Mouse (Mus musculus): ENCODE measurements at regions not wholly inside any gene's neighbourhood (a gene's known extent, or its start where the extent isn't known, plus 50 kb on each side); places are given as distances from the start of the nearest gene placed in this dataset.
A peak's percentile ranks its signal among the peaks of the same experiment; 100 is the strongest.

- no peak for DNase-seq
These were observed 126.6 kb downstream of the Gm9733 start for GRCm38 (mm10) chr3:15205266-15206229.

- DNase-seq, result no peak
These were observed 119.7 kb downstream of the Gm9733 start for GRCm38 (mm10) chr3:15212357-15212756.

GRCm38 (mm10) chr3:15217591-15217990 lies 114.5 kb downstream of the Gm9733 start:
- DNase-seq, result no peak

- peak in 1 of 2 experiments; percentile 37 for DNase-seq
These were observed 112.8 kb downstream of the Gm9733 start for GRCm38 (mm10) chr3:15219275-15219674.

DNA sequence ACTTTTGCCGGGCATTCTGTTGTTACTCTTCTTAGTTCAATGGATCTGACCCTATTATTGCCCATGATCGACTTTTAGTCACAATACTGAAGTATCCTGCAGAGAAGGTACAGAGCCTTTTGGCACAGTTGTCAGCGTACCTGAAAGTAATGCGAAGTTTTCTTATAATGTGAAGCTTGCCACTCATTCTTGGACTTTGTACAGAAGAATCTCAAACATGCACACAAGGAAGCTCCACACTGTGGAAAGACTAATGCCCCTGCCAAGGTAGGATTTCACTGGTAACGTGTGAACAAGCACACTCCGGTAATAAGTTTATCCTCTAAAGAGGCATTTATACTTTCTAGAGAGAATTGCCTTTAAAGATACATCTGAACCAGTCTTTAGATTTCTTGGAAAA lies 108.8 kb downstream of the Gm9733 start:
- DNase-seq, result peak; percentile 4 to 47

- DNase-seq, result no peak
These were observed 107.7 kb downstream of the Gm9733 start for GRCm38 (mm10) chr3:15224452-15224851.

DNA sequence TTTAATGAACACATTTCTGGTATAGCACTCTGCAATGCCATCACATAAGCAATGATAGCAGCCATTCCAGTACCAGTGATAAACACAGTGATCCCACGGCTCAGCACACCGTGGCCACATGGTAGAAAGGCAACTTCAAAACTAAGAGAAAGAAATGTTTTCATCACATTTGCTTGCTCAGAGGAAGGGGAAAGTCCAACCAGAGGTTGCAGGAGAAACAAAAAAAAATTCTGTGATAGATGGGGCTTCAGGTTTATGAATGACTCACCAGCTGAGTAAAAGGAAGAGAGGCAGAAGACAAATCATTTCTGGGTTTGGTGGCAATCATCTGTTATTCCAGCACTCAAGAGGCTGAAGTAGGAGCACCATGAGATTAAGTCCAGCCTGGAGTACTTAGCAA lies 103.5 kb downstream of the Gm9733 start:
- DNase-seq, result no peak

GRCm38 (mm10) chr3:15230204-15230603 lies 101.9 kb downstream of the Gm9733 start:
- DNase-seq, result no peak

GRCm38 (mm10) chr3:15231433-15231832 lies 100.7 kb downstream of the Gm9733 start:
- no peak for DNase-seq

DNA sequence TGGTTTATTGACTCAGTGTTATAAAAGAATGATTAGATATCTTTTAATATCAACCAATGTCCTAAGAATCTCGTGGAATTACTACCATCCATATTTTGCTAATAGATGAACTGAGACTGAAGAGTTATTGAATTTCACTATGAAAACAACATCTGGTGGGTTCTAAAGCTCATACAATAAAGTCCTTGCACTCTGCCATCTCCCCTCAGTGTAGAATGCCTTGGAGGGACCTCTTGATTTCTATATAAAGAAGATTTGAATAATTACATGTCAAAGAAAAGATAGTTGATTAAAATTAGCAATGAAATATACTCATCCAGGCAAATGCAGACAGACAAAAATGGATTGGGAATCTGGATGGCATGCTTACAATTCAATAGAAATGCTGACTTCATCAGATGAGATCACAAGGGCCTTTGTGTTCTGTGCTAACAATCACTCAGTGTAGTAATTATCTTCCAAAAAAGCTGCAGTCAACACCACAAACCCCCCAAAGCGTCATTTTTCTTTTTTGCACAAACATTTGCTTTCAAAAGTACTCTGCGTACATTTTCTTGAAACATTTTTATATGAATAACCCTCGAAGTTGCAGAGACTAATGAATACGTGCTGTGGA lies 94.2 kb downstream of the Gm9733 start:
- DNase-seq, result no peak

DNA sequence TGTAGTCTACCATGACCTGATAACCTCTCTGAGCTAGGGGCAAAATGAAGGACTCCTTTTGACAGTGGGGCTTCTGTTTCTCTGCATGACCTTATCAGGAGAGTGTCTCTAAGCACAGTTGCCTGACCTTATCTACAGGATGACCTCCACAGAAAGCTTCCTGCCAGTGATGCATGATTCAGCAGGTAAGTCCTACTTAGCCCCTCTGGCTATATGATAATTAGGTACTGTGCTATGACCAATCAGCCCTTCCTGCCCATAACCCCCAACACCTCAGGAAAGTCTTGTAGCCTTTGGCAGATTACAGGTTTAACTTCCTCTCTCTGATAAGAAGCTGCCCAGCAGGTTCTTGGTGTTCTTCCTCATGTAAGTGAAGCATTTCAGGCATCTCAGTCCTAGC lies 89.7 kb downstream of the Gm9733 start:
- no peak for DNase-seq

GRCm38 (mm10) chr3:15243584-15243983 lies 88.5 kb downstream of the Gm9733 start:
- DNase-seq, result no peak

- DNase-seq, result peak; percentile 35 to 47
These were observed 87.1 kb downstream of the Gm9733 start for GRCm38 (mm10) chr3:15244999-15245398.

Data from kidney, postnatal 36 days (tissue).